Mouse (Mus musculus): ENCODE data around the gene Ren1.

DNA sequence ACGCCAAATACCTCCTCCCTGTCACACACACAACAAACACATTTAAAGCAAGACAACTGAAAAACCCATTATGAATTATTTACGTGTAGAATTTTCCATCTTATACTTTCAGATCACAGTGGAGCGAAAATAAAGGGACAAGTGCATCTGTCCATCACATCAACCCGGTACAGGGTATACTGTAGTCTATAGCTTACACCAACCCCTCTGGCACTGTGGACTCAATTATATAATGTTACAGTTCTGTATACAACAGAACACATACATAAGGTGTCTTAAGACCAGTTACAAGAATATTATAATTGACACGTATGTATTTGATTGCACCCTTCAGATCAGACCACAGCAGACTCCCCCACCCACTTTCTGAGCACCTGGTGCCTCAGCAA lies 46.8 kb downstream of the Ren1 start:
- no peak for TF ChIP-seq CTCF (IDR thresholded peaks at IDR 0.05)
- TF ChIP-seq EP300 (IDR thresholded peaks at IDR 0.05): no peak
